Mouse (Mus musculus) retina, embryonic 14.5 days (tissue): ENCODE results near the gene Dhcr24.

Experiments used
- DNase-seq: peaks from one replicate; pipeline ENCODE4 v3.0.0-alpha.2; 2015; ENCODE audit warnings: low spot score

Dhcr24 gene

GRCm38 (mm10) chr4:106606639-106607554, 46.1 kb downstream of the Dhcr24 start:
- DNase-seq, result peak; percentile 56

- DNase-seq, result no peak
Measured at GRCm38 (mm10) chr4:106607905-106608304, 47.1 kb downstream of the Dhcr24 start.

- no peak for DNase-seq
Measured at GRCm38 (mm10) chr4:106613105-106613504, 52.3 kb downstream of the Dhcr24 start.

GRCm38 (mm10) chr4:106613560-106613959, 52.7 kb downstream of the Dhcr24 start:
- no peak for DNase-seq

- DNase-seq, result peak; percentile 94
Measured at GRCm38 (mm10) chr4:106614180-106614797, 53.5 kb downstream of the Dhcr24 start.

- DNase-seq, result no peak
Measured at GRCm38 (mm10) chr4:106614881-106615280, 54.0 kb downstream of the Dhcr24 start.

GRCm38 (mm10) chr4:106615637-106616036, 54.8 kb downstream of the Dhcr24 start:
- no peak for DNase-seq

- peak; percentile 24 for DNase-seq
Measured at GRCm38 (mm10) chr4:106617056-106617455, 56.2 kb downstream of the Dhcr24 start, which contains the start of gene Lexm. TSS of gene Lexm (minus strand) at chr4:106617241.

GRCm38 (mm10) chr4:106618898-106619297, 58.1 kb downstream of the Dhcr24 start:
- DNase-seq, result no peak

- no peak for DNase-seq
Measured at GRCm38 (mm10) chr4:106621428-106621827, 60.6 kb downstream of the Dhcr24 start.

- DNase-seq, result no peak
Measured at GRCm38 (mm10) chr4:106622030-106622493, 61.2 kb downstream of the Dhcr24 start, which contains the start of gene Ttc22. TSS of gene Ttc22 (plus strand) at chr4:106622432.

GRCm38 (mm10) chr4:106622712-106623111, 61.9 kb downstream of the Dhcr24 start:
- no peak for DNase-seq

- no peak for DNase-seq
Measured at GRCm38 (mm10) chr4:106624271-106624670, 63.4 kb downstream of the Dhcr24 start.

GRCm38 (mm10) chr4:106627809-106628208, 67.0 kb downstream of the Dhcr24 start:
- DNase-seq, result no peak

GRCm38 (mm10) chr4:106628650-106629360, 68.0 kb downstream of the Dhcr24 start:
- no peak for DNase-seq

GRCm38 (mm10) chr4:106629374-106629773, 68.5 kb downstream of the Dhcr24 start:
- DNase-seq, result no peak

- DNase-seq, result peak; percentile 81
Measured at GRCm38 (mm10) chr4:106630333-106631220, 69.7 kb downstream of the Dhcr24 start.

- no peak for DNase-seq
Measured at GRCm38 (mm10) chr4:106632313-106632712, 71.5 kb downstream of the Dhcr24 start.

GRCm38 (mm10) chr4:106633281-106634085, 72.6 kb downstream of the Dhcr24 start:
- DNase-seq, result no peak

- DNase-seq, result no peak
Measured at GRCm38 (mm10) chr4:106634086-106634479, 73.2 kb downstream of the Dhcr24 start.
